Mouse (Mus musculus): ENCODE results near the gene Cdca7l. TPM values are rescaled to one million over a fixed set of nuclear protein-coding genes. Genes with fewer than 3 reads are reported as not detected.
"Not testable (repeated sequence)": the region's sequence is repeated elsewhere in the genome, so short reads cannot be mapped to it uniquely, and the experiment has no call there.

The Cdca7l gene
- polyA plus RNA-seq, 1 experiment from 2014 or later: 48.3 TPM

DNA sequence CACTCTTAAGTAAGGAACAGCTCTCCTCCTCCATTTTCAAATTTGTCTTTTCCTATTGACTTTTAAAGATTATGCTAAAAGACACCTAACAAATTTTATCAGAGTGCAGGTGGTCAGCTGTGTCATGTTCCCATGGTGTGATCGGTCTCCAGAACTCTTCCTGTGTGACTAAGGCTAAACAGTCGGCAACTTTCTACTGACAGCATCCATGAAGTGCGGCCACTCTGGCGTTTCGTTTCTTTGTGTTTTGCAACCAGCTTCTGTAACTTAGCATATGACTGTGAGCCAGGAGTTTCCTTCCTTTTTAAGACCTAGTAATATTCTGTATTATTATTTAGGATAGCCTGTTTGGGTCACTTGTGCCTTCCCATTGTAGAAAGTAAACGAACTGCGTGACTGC is 56.8 kb downstream of the Cdca7l start:
- H3K27ac ChIP-seq (ENCODE audit: low read depth, low read length): no peak overlapping the region
- H3K27me3 ChIP-seq (replicated peaks; ENCODE audit: control insufficient read depth, insufficient read depth, low read length): no peaks in the 10 kb centered on the region
- H3K36me3 ChIP-seq (ENCODE audit: control insufficient read depth, insufficient read depth, low read length): no peaks in the 10 kb centered on the region
- no peak for DNase-seq (ENCODE audit: low spot score)
- no peaks in the 10 kb centered on the region for H3K9me3 ChIP-seq (ENCODE audit: control insufficient read depth, low read length)
- H3K4me3 ChIP-seq (ENCODE audit: low read depth, low read length): no peak overlapping the region
- ATAC-seq (replicated peaks; ENCODE audit: low FRiP score): no peak
- no peak overlapping the region for H3K4me2 ChIP-seq
- 70% methylated on average over 7 of the region's 7 CpGs for WGBS
- no peak overlapping the region for H3K9ac ChIP-seq (ENCODE audit: low read depth, low read length)
- H3K4me1 ChIP-seq (replicated peaks; ENCODE audit: control insufficient read depth, insufficient read depth, low read length): 0 out of 2 replicates have a peak, but pooled peaks cover 2% of the 10 kb centered on the region

DNA sequence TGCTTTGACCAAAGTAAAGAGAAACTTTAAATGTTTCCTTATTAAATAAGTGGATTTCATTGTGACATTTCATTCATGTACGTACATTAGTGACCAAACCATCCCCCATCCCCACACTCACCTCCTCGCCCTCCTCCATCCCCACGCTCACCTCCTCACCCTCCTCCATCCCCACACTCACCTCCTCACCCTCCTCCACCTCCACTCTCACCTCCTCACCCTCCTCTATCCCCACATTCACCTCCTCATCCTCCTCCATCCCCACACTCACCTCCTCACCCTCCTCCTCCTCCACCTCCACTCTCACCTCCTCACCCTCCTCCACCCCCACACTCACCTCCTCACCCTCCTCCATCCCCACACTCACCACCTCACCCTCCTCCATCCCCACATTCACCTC is 57.2 kb downstream of the Cdca7l start:
- Histone ChIP-seq H3K27ac (ENCODE audit: low read depth, low read length) (no peak overlapping the region), H3K36me3 (ENCODE audit: control insufficient read depth, insufficient read depth, low read length) (peaks cover under 1% of the 10 kb centered on the region; the same call in 1 of the 2 replicates), H3K27me3 (replicated peaks; ENCODE audit: control insufficient read depth, insufficient read depth, low read length) (no peaks in the 10 kb centered on the region), H3K4me1 (replicated peaks; ENCODE audit: control insufficient read depth, insufficient read depth, low read length) (0 out of 2 replicates have a peak, but pooled peaks cover 2% of the 10 kb centered on the region), H3K4me3 (ENCODE audit: low read depth, low read length) (no peak overlapping the region), H3K4me2 (no peak overlapping the region), H3K9me3 (ENCODE audit: control insufficient read depth, low read length) (no peaks in the 10 kb centered on the region), H3K9ac (ENCODE audit: low read depth, low read length) (no peak overlapping the region)
- DNase-seq (ENCODE audit: low spot score) (no peak), ATAC-seq (replicated peaks; ENCODE audit: low FRiP score) (no peak)
- WGBS: 64% methylated on average over 3 of the region's 3 CpGs

DNA sequence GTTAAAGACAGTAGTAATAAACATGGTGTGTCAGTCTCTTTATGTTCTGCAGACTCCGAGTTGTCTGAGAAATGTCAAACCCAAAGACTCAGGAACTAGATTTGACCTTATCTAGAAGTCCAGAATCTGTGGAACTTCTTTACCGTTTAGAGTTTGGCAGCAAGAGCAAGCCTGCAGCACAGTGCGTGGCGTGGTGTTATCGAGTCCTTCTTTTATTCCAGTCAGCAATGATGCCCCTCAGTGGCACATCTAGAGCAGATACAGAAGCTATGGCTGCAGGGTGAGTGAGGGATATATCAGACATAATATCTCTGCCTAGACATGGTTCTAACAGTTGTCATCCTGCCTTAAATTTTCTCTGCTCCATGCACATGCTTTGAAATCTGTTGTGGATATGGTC is 58.6 kb downstream of the Cdca7l start:
- no peak overlapping the region for H3K4me2 ChIP-seq
- WGBS: 49% methylated on average over 5 of the region's 5 CpGs
- DNase-seq (ENCODE audit: low spot score) (no peak), ATAC-seq (replicated peaks; ENCODE audit: low FRiP score) (no peak)
- no peak overlapping the region for H3K9ac ChIP-seq (ENCODE audit: low read depth, low read length)
- H3K36me3 ChIP-seq (ENCODE audit: control insufficient read depth, insufficient read depth, low read length): peaks cover 13% of the 10 kb centered on the region; the same call in 1 of the 2 replicates
- no peak overlapping the region for H3K4me3 ChIP-seq (ENCODE audit: low read depth, low read length)
- no peaks in the 10 kb centered on the region for H3K27me3 ChIP-seq (replicated peaks; ENCODE audit: control insufficient read depth, insufficient read depth, low read length)
- no peaks in the 10 kb centered on the region for H3K9me3 ChIP-seq (ENCODE audit: control insufficient read depth, low read length)
- no peak overlapping the region for H3K27ac ChIP-seq (ENCODE audit: low read depth, low read length)
- H3K4me1 ChIP-seq (replicated peaks; ENCODE audit: control insufficient read depth, insufficient read depth, low read length): 0 out of 2 replicates have a peak, but pooled peaks cover 2% of the 10 kb centered on the region

DNA sequence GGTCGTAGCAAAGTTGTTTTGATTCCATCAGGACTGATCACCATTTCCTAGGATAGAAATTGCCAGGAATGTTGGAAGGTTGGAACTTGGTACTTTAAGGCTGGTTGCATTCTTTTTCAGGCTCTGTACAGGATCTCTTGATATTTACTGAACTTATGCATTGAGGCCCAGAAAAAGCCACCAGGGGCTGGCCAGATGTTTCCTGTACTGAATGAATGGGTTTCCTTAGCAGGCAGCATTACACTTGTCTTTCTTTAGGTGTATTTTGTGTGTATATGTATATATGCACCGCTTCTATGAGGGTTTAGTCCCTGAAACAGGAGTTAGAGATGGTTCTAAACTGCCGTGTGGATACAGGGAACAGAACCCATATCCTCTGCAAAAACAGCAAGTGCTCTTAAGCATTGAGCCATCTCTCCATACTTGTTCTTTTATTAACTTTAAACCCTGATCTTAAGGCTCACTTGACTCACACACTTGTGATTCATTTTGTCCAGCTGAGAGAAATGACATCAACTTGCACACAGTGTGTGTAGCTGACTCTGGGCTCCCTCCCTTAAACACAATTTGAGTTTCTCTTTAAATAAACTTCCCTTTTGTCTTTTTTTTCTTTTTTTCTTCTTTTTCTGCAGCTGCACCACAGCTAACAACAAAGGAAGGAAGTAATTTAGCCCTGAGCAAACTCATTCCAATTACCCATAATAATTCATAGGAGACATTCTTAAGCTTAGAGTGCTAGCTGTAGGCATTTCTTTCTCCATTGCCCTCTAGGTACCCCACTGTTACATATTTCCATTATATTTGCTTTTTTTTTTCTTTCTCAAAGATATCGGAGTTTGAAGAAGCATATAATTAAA is 63.8 kb downstream of the Cdca7l start:
- H3K27ac ChIP-seq (ENCODE audit: low read depth, low read length): no peak overlapping the region
- no peaks in the 10 kb centered on the region for H3K4me1 ChIP-seq (replicated peaks; ENCODE audit: control insufficient read depth, insufficient read depth, low read length)
- ATAC-seq (replicated peaks; ENCODE audit: low FRiP score) (no peak), DNase-seq (ENCODE audit: low spot score) (no peak)
- no peaks in the 10 kb centered on the region for H3K27me3 ChIP-seq (replicated peaks; ENCODE audit: control insufficient read depth, insufficient read depth, low read length)
- no peaks in the 10 kb centered on the region; the same call in 1 of the 2 replicates for H3K9me3 ChIP-seq (ENCODE audit: control insufficient read depth, low read length)
- H3K4me2 ChIP-seq: no peak overlapping the region
- no peak overlapping the region for H3K4me3 ChIP-seq (ENCODE audit: low read depth, low read length)
- WGBS: 86% methylated on average over 4 of the region's 4 CpGs
- H3K36me3 ChIP-seq (ENCODE audit: control insufficient read depth, insufficient read depth, low read length): peaks cover 31% of the 10 kb centered on the region
- H3K9ac ChIP-seq (ENCODE audit: low read depth, low read length): no peak overlapping the region

DNA sequence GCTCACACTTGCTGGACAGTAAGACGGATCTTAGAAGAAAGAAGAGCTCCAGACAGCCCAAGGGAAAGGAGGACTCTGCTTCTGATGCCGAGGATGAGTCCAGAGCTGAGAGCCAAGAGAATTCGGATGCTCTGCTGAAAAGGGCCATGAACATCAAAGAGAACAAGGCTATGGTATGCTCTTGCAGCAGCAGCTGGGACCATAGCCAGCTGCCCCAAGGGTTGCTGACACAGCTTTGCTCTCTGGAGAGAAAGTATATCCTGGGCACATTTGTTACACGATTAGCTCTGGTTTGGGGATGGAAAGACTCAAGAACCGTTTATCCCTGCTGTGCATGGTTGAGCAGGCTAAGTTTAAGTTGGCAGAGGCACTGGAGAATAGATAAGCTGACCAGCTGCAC is 68.2 kb downstream of the Cdca7l start:
- Histone ChIP-seq H3K4me2 (no peak overlapping the region), H3K9ac (ENCODE audit: low read depth, low read length) (no peak overlapping the region), H3K9me3 (ENCODE audit: control insufficient read depth, low read length) (no peaks in the 10 kb centered on the region; the same call in 1 of the 2 replicates), H3K36me3 (ENCODE audit: control insufficient read depth, insufficient read depth, low read length) (peaks cover 37% of the 10 kb centered on the region), H3K4me3 (ENCODE audit: low read depth, low read length) (no peak overlapping the region), H3K27ac (ENCODE audit: low read depth, low read length) (no peak overlapping the region), H3K4me1 (replicated peaks; ENCODE audit: control insufficient read depth, insufficient read depth, low read length) (no peaks in the 10 kb centered on the region), H3K27me3 (replicated peaks; ENCODE audit: control insufficient read depth, insufficient read depth, low read length) (no peaks in the 10 kb centered on the region)
- ATAC-seq (replicated peaks; ENCODE audit: low FRiP score) (no peak), DNase-seq (ENCODE audit: low spot score) (no peak)
- 95% methylated on average over 5 of the region's 5 CpGs for WGBS

DNA sequence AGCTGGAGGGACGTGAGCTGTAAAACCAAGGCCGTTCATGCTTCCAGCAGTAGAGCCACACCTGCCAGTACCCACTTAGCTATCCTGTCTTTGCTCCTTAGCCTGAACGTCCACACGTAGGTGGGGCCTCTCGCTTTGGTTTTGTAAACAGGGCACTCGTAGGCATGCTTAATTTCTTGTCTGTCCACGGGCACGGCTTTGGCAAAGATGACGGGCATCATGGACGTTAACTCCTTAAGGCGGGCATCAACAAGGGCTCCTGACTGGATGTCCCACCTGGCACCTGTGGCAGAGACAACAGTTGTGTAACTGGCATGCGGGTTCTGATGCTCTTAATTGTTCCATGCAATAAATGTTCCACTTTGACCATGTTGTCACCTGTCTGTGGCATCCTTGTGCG is 74.3 kb downstream of the Cdca7l start:
- Histone ChIP-seq H3K9ac (ENCODE audit: low read depth, low read length) (no peak overlapping the region), H3K27ac (ENCODE audit: low read depth, low read length) (no peak overlapping the region), H3K4me3 (ENCODE audit: low read depth, low read length) (no peak overlapping the region), H3K36me3 (ENCODE audit: control insufficient read depth, insufficient read depth, low read length) (peaks cover 18% of the 10 kb centered on the region), H3K27me3 (replicated peaks; ENCODE audit: control insufficient read depth, insufficient read depth, low read length) (no peaks in the 10 kb centered on the region), H3K9me3 (ENCODE audit: control insufficient read depth, low read length) (no peaks in the 10 kb centered on the region), H3K4me2 (no peak overlapping the region), H3K4me1 (replicated peaks; ENCODE audit: control insufficient read depth, insufficient read depth, low read length) (no peaks in the 10 kb centered on the region)
- DNase-seq (ENCODE audit: low spot score): no peak
- WGBS: 90% methylated on average over 13 of the region's 13 CpGs
- no peak for ATAC-seq (replicated peaks; ENCODE audit: low FRiP score)

DNA sequence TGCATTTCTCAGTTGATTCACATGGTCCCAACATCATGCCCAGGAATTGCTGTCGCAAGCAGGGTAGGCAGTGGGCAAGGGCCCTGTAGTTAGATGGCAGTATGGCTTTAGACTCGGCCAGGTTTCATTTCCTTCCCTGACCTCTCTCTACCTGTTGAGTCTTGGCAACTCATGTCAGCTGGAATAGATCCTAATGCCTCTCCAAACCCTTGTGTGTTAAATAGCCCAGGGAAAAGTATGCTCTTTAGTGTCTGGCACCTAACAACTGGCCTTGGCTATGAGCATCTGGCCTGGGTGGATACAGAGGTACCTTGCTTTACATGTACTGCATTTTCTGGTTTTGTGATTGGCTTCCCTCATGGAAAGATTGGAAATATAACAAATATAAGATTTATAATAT is 80.5 kb downstream of the Cdca7l start:
- no peak for ATAC-seq (replicated peaks; ENCODE audit: low FRiP score)
- Histone ChIP-seq H3K27ac (ENCODE audit: low read depth, low read length) (no peak overlapping the region), H3K9ac (ENCODE audit: low read depth, low read length) (no peak overlapping the region), H3K27me3 (replicated peaks; ENCODE audit: control insufficient read depth, insufficient read depth, low read length) (no peaks in the 10 kb centered on the region), H3K36me3 (ENCODE audit: control insufficient read depth, insufficient read depth, low read length) (0 out of 2 replicates have a peak, but pooled peaks cover 2% of the 10 kb centered on the region), H3K4me2 (no peak overlapping the region), H3K4me3 (ENCODE audit: low read depth, low read length) (no peak overlapping the region), H3K4me1 (replicated peaks; ENCODE audit: control insufficient read depth, insufficient read depth, low read length) (no peaks in the 10 kb centered on the region), H3K9me3 (ENCODE audit: control insufficient read depth, low read length) (no peaks in the 10 kb centered on the region)
- DNase-seq (ENCODE audit: low spot score): no peak
- 90% methylated on average over 2 of the region's 2 CpGs for WGBS

DNA sequence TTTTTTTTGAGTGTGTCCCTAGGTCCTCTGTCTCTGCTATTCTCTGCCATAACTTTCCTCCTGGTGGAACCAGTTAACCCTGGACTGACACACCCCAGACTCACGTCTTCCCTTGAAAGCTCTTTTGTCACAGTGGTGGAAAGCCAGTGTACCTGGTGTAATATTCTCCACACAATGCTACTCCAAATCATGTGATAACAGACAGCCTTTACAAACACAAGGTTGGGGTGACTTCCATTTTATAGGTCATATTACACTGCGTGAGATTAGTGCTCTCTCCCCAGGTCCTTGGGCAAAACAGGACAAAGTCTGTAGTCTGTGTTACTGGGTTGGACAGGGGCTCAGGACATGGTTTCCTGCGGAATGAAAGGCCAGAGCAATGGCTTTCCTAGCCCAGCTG is 83.3 kb downstream of the Cdca7l start:
- WGBS: 79% methylated on average over 3 of the region's 3 CpGs
- Histone ChIP-seq H3K4me2 (no peak overlapping the region), H3K9me3 (ENCODE audit: control insufficient read depth, low read length) (no peaks in the 10 kb centered on the region), H3K9ac (ENCODE audit: low read depth, low read length) (no peak overlapping the region), H3K27me3 (replicated peaks; ENCODE audit: control insufficient read depth, insufficient read depth, low read length) (no peaks in the 10 kb centered on the region), H3K36me3 (ENCODE audit: control insufficient read depth, insufficient read depth, low read length) (0 out of 2 replicates have a peak, but pooled peaks cover 2% of the 10 kb centered on the region), H3K4me1 (replicated peaks; ENCODE audit: control insufficient read depth, insufficient read depth, low read length) (no peaks in the 10 kb centered on the region), H3K27ac (ENCODE audit: low read depth, low read length) (no peak overlapping the region), H3K4me3 (ENCODE audit: low read depth, low read length) (no peak overlapping the region)
- no peak for ATAC-seq (replicated peaks; ENCODE audit: low FRiP score)
- no peak for DNase-seq (ENCODE audit: low spot score)

DNA sequence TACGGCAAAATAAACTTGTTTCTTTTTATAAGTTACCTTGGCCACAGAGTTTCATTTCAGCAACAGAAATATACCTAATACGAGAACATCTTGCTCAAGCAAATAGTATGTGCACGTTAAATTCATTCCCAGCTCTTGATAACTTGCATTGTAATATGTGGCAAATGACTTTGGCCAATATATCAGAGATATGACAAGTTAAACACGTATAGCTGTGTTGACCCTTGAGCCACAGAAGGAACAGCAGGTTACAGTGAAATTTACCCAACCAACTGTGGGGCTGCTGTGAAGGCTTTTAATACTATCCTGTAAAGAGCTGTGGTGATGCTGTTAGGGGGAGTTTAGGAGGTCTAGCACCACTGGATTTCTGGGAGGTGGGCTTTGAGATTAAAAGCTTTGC is 96.7 kb downstream of the Cdca7l start:
- no CpG with 5 or more reads among the region's 4 CpGs for WGBS
- not testable (repeated sequence) for H3K27ac ChIP-seq (ENCODE audit: low read depth, low read length); ATAC-seq (replicated peaks; ENCODE audit: low FRiP score); DNase-seq (ENCODE audit: low spot score); H3K36me3 ChIP-seq (ENCODE audit: control insufficient read depth, insufficient read depth, low read length); H3K4me1 ChIP-seq (replicated peaks; ENCODE audit: control insufficient read depth, insufficient read depth, low read length); H3K9me3 ChIP-seq (ENCODE audit: control insufficient read depth, low read length); H3K27me3 ChIP-seq (replicated peaks; ENCODE audit: control insufficient read depth, insufficient read depth, low read length); H3K4me3 ChIP-seq (ENCODE audit: low read depth, low read length); H3K4me2 ChIP-seq; H3K9ac ChIP-seq (ENCODE audit: low read depth, low read length)
